Mouse (Mus musculus) cerebellum, adult 11 months (tissue): ENCODE results near the gene Snrnp70.
"Not testable (repeated sequence)": the region's sequence is repeated elsewhere in the genome, so short reads cannot be mapped to it uniquely, and the experiment has no call there.

ENCODE experiments used
- DNase-seq: peaks from one replicate; pipeline ENCODE4 v3.0.0; 2022

Snrnp70 gene

GRCm38 (mm10) chr7:45367020-45367880 lies 28.3 kb downstream of the Snrnp70 start:
- peak; percentile 99 for DNase-seq

- DNase-seq: no peak
Measured at GRCm38 (mm10) chr7:45366652-45367019, 28.9 kb downstream of the Snrnp70 start, which contains the start of gene Ppfia3. TSS of gene Ppfia3 (minus strand) at chr7:45367019.

- DNase-seq: peak; percentile 69
Measured at GRCm38 (mm10) chr7:45365742-45366651, 29.5 kb downstream of the Snrnp70 start.

- DNase-seq: no peak
Measured at GRCm38 (mm10) chr7:45363983-45364382, 31.6 kb downstream of the Snrnp70 start.

GRCm38 (mm10) chr7:45362801-45363200 lies 32.7 kb downstream of the Snrnp70 start:
- peak; percentile 81 for DNase-seq

- peak; percentile 90 for DNase-seq
Measured at GRCm38 (mm10) chr7:45361243-45361804, 34.2 kb downstream of the Snrnp70 start.

- DNase-seq: no peak
Measured at GRCm38 (mm10) chr7:45360404-45361125, 35.0 kb downstream of the Snrnp70 start.

GRCm38 (mm10) chr7:45359081-45359480 lies 36.5 kb downstream of the Snrnp70 start:
- DNase-seq: not testable (repeated sequence)

- no peak for DNase-seq
Measured at GRCm38 (mm10) chr7:45356087-45356486, 39.5 kb downstream of the Snrnp70 start.

GRCm38 (mm10) chr7:45355318-45356020 lies 40.1 kb downstream of the Snrnp70 start:
- no peak for DNase-seq

- DNase-seq: no peak
Measured at GRCm38 (mm10) chr7:45353041-45353440, 42.5 kb downstream of the Snrnp70 start.

GRCm38 (mm10) chr7:45346905-45347304 lies 48.6 kb downstream of the Snrnp70 start:
- no peak for DNase-seq

- no peak for DNase-seq
Measured at GRCm38 (mm10) chr7:45343543-45343942, 52.0 kb downstream of the Snrnp70 start.

GRCm38 (mm10) chr7:45342081-45342480 lies 53.5 kb downstream of the Snrnp70 start:
- no peak for DNase-seq

- peak; percentile 65 for DNase-seq
Measured at GRCm38 (mm10) chr7:45341303-45341702, 54.2 kb downstream of the Snrnp70 start.

- no peak for DNase-seq
Measured at GRCm38 (mm10) chr7:45340669-45341068, 54.9 kb downstream of the Snrnp70 start.

- no peak for DNase-seq
Measured at GRCm38 (mm10) chr7:45340066-45340442, 55.5 kb downstream of the Snrnp70 start.

GRCm38 (mm10) chr7:45339410-45340065 lies 56.0 kb downstream of the Snrnp70 start:
- peak; percentile 66 for DNase-seq

- no peak for DNase-seq
Measured at GRCm38 (mm10) chr7:45338161-45338911, 57.2 kb downstream of the Snrnp70 start.

GRCm38 (mm10) chr7:45337469-45337868 lies 58.1 kb downstream of the Snrnp70 start:
- no peak for DNase-seq

- DNase-seq: no peak
Measured at GRCm38 (mm10) chr7:45336319-45336718, 59.2 kb downstream of the Snrnp70 start.
